Mouse (Mus musculus): Measurements from ENCODE around the gene Raver2. TPM values are rescaled to one million over a fixed set of nuclear protein-coding genes. Genes with fewer than 3 reads are reported as not detected.

Gene Raver2
- polyA plus RNA-seq, 1 experiment from 2014 or later: 12.4 TPM

DNA sequence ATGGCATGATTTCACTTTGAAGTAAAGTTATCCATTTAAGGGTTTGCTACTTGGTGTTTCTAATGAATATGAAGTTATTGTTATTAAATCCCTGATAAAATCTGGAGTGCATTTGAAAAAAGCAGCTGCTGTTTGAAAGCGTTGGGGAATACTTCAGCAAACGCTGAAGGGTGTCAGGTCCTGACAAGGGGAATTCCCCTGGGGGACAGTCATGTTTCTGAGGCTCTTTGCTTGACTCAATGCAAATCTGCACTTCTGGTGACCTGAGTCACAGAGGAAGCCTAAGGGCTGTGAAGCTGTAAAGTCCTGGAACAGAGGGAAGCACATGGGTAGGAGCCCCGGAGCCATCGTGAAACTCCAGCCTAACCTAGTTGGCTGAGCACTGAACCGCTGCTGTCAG, 73.0 kb downstream of the Raver2 start:
- DNase-seq (ENCODE audit: low spot score, missing footprints) (no peak), ATAC-seq (ENCODE audit: low FRiP score) (no peak)
- Histone ChIP-seq H3K27ac (ENCODE audit: low read depth, low read length) (no peak overlapping the region), H3K9ac (ENCODE audit: low read length) (no peak overlapping the region), H3K4me3 (ENCODE audit: low read depth, low read length) (no peak overlapping the region), H3K36me3 (ENCODE audit: control insufficient read depth, insufficient read depth, low read length) (no peaks in the 10 kb centered on the region), H3K4me1 (ENCODE audit: control insufficient read depth, insufficient read depth, low read length) (peaks cover 9% of the 10 kb centered on the region; the same call in 1 of the 2 replicates), H3K9me3 (ENCODE audit: control insufficient read depth, low read length) (no peaks in the 10 kb centered on the region), H3K4me2 (no peak overlapping the region), H3K27me3 (ENCODE audit: control insufficient read depth, insufficient read depth, low read length) (no peaks in the 10 kb centered on the region)
- 94% methylated on average over 5 of the region's 5 CpGs for WGBS

DNA sequence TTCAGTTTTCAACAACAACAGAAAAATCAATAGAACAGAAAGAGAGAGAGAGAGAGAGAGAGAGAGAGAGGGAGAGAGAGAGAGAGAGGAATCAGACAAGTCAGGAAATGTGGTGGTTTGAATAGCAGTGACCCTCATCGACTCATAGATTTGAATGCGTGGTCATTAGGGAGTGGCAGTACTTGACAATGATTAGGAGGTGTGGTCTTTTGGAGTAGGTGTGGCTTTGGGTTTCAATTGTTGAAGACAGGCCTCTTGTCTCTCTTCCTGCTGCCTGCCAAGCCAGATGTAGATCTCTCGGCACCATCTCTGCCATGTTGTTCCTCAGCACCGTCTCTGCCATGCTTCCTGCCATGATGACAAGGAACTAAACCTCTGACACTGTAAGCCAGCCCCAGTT, 75.1 kb downstream of the Raver2 start:
- Histone ChIP-seq H3K4me1 (ENCODE audit: control insufficient read depth, insufficient read depth, low read length) (peaks cover 9% of the 10 kb centered on the region; the same call in 1 of the 2 replicates), H3K9me3 (ENCODE audit: control insufficient read depth, low read length) (no peaks in the 10 kb centered on the region), H3K4me2 (no peak overlapping the region), H3K27me3 (ENCODE audit: control insufficient read depth, insufficient read depth, low read length) (no peaks in the 10 kb centered on the region), H3K4me3 (ENCODE audit: low read depth, low read length) (no peak overlapping the region), H3K27ac (ENCODE audit: low read depth, low read length) (no peak overlapping the region), H3K9ac (ENCODE audit: low read length) (no peak overlapping the region), H3K36me3 (ENCODE audit: control insufficient read depth, insufficient read depth, low read length) (no peaks in the 10 kb centered on the region)
- ATAC-seq (ENCODE audit: low FRiP score) (no peak), DNase-seq (ENCODE audit: low spot score, missing footprints) (no peak)
- WGBS: 85% methylated on average over 4 of the region's 4 CpGs

GRCm38 (mm10) chr4:101144361-101144760, 75.6 kb downstream of the Raver2 start:
- Histone ChIP-seq H3K4me1 (ENCODE audit: control insufficient read depth, insufficient read depth, low read length) (peaks cover 9% of the 10 kb centered on the region; the same call in 1 of the 2 replicates), H3K9ac (ENCODE audit: low read length) (no peak overlapping the region), H3K9me3 (ENCODE audit: control insufficient read depth, low read length) (no peaks in the 10 kb centered on the region), H3K27ac (ENCODE audit: low read depth, low read length) (no peak overlapping the region), H3K36me3 (ENCODE audit: control insufficient read depth, insufficient read depth, low read length) (no peaks in the 10 kb centered on the region), H3K4me2 (no peak overlapping the region), H3K27me3 (ENCODE audit: control insufficient read depth, insufficient read depth, low read length) (no peaks in the 10 kb centered on the region), H3K4me3 (ENCODE audit: low read depth, low read length) (no peak overlapping the region)
- ATAC-seq (ENCODE audit: low FRiP score) (no peak), DNase-seq (ENCODE audit: low spot score, missing footprints) (no peak)
- 51% methylated on average over 4 of the region's 4 CpGs for WGBS

DNA sequence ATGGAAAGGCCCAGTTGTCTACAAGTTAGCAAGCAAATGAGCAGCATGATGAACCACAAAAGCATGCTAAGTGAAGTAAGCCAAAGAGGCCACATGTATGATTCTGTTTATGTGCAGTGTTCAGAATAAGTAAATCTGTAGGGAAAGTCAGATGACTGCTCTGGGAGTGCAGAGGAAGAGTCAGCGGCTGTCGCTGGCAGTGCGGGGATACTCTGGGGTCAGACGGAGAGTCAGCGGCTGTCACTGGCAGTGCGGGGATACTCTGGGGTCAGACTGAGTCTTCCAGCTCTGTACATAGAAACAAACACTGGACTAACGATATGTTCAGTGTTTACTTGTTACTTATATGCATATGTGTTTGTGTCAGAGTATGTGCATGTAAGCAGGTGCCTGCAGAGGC, 76.0 kb downstream of the Raver2 start:
- ATAC-seq (ENCODE audit: low FRiP score) (no peak), DNase-seq (ENCODE audit: low spot score, missing footprints) (peak; percentile 82)
- WGBS: 69% methylated on average over 7 of the region's 7 CpGs

GRCm38 (mm10) chr4:101146047-101146745, 77.4 kb downstream of the Raver2 start:
- Histone ChIP-seq H3K36me3 (ENCODE audit: control insufficient read depth, insufficient read depth, low read length) (no peaks in the 10 kb centered on the region), H3K4me2 (no peak overlapping the region), H3K9ac (ENCODE audit: low read length) (no peak overlapping the region), H3K4me3 (ENCODE audit: low read depth, low read length) (no peak overlapping the region), H3K27me3 (ENCODE audit: control insufficient read depth, insufficient read depth, low read length) (no peaks in the 10 kb centered on the region), H3K9me3 (ENCODE audit: control insufficient read depth, low read length) (no peaks in the 10 kb centered on the region), H3K27ac (ENCODE audit: low read depth, low read length) (no peak overlapping the region), H3K4me1 (ENCODE audit: control insufficient read depth, insufficient read depth, low read length) (peaks cover 9% of the 10 kb centered on the region; the same call in 1 of the 2 replicates)
- DNase-seq (ENCODE audit: low spot score, missing footprints) (peak; percentile 97), ATAC-seq (ENCODE audit: low FRiP score) (peak; percentile 82)
- 25% methylated on average over 9 of the region's 9 CpGs for WGBS

More for the DNA sequence above, 76.0 kb downstream of the Raver2 start:
- Histone ChIP-seq H3K36me3 (ENCODE audit: control insufficient read depth, insufficient read depth, low read length) (no peaks in the 10 kb centered on the region), H3K4me2 (no peak overlapping the region), H3K9ac (ENCODE audit: low read length) (no peak overlapping the region), H3K4me1 (ENCODE audit: control insufficient read depth, insufficient read depth, low read length) (peaks cover 9% of the 10 kb centered on the region; the same call in 1 of the 2 replicates), H3K27ac (ENCODE audit: low read depth, low read length) (no peak overlapping the region), H3K27me3 (ENCODE audit: control insufficient read depth, insufficient read depth, low read length) (no peaks in the 10 kb centered on the region), H3K4me3 (ENCODE audit: low read depth, low read length) (no peak overlapping the region), H3K9me3 (ENCODE audit: control insufficient read depth, low read length) (no peaks in the 10 kb centered on the region)

DNA sequence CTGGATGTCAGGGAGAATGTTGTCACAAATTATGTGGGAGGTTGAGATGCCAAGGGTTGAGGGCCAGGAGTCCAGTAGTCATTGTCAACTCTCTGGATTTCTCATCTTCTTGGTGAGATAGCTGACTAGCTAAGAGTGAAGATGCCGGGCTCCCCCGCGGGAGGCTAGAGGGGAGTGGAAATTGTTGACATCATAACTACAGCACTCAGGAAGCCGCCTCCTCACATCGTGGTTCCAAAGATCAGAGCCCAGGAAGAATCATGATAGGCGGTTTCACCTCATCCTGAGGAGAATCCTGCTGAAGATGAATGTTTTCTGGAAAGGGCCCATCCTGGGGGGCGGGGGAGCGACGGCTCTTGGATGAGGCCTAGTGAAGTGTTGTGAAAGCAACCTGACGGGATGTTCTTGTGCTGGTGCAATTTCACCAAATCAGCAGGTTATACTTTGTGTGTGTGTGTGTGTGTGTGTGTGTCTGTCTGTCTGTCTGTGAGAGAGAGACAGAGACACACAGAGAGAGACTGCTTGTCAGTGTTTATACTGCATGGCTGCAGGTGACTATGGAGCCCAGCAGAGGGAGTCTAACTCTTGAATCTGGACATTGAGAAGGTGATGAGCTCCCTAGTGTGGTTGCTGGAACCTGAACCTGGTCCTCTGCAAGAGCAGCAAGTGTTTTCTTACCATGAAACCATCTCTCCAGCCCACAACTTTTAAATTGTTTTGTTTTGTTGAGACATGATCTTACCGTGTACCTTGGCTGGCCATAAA, 78.3 kb downstream of the Raver2 start:
- no peaks in the 10 kb centered on the region for H3K27me3 ChIP-seq (ENCODE audit: control insufficient read depth, insufficient read depth, low read length)
- peaks cover 9% of the 10 kb centered on the region; the same call in 1 of the 2 replicates for H3K4me1 ChIP-seq (ENCODE audit: control insufficient read depth, insufficient read depth, low read length)
- no peaks in the 10 kb centered on the region for H3K9me3 ChIP-seq (ENCODE audit: control insufficient read depth, low read length)
- no peak overlapping the region for H3K9ac ChIP-seq (ENCODE audit: low read length)
- H3K4me2 ChIP-seq: no peak overlapping the region
- no peak for ATAC-seq (ENCODE audit: low FRiP score)
- DNase-seq (ENCODE audit: low spot score, missing footprints): peak; percentile 72
- H3K4me3 ChIP-seq (ENCODE audit: low read depth, low read length): no peak overlapping the region
- no peak overlapping the region for H3K27ac ChIP-seq (ENCODE audit: low read depth, low read length)
- no peaks in the 10 kb centered on the region for H3K36me3 ChIP-seq (ENCODE audit: control insufficient read depth, insufficient read depth, low read length)
- 92% methylated on average over 11 of the region's 11 CpGs for WGBS

DNA sequence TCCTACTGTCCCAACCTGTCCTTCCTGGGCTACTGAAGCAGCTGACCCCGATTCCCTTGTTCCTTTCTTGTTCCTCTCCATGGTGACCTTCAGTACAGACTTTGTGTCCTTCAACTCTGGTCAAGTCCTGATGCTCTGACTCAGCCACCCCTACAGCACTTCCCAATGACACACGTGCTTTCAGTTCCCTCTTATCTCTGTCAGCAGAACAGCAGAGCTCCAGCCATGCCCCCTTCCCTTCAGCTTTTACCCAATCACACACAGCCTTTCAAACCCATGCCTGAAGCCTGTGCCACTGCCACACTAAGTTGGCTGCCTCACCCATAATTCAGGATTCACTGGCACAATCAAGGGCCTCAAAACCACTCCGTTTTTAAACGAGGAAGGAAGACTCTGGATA, 86.8 kb downstream of the Raver2 start:
- no peak for ATAC-seq (ENCODE audit: low FRiP score)
- 85% methylated on average over 4 of the region's 4 CpGs for WGBS

GRCm38 (mm10) chr4:101157476-101157875, 88.7 kb downstream of the Raver2 start:
- Histone ChIP-seq H3K27ac (ENCODE audit: low read depth, low read length) (no peak overlapping the region), H3K9me3 (ENCODE audit: control insufficient read depth, low read length) (no peaks in the 10 kb centered on the region), H3K36me3 (ENCODE audit: control insufficient read depth, insufficient read depth, low read length) (peaks cover 4% of the 10 kb centered on the region), H3K4me2 (no peak overlapping the region), H3K27me3 (ENCODE audit: control insufficient read depth, insufficient read depth, low read length) (no peaks in the 10 kb centered on the region), H3K4me1 (ENCODE audit: control insufficient read depth, insufficient read depth, low read length) (no peaks in the 10 kb centered on the region), H3K9ac (ENCODE audit: low read length) (no peak overlapping the region), H3K4me3 (ENCODE audit: low read depth, low read length) (no peak overlapping the region)
- no peak for DNase-seq (ENCODE audit: low spot score, missing footprints)
- WGBS: 94% methylated on average over 5 of the region's 5 CpGs
- ATAC-seq (ENCODE audit: low FRiP score): no peak

More for the DNA sequence above, 86.8 kb downstream of the Raver2 start:
- H3K4me3 ChIP-seq (ENCODE audit: low read depth, low read length): no peak overlapping the region
- no peaks in the 10 kb centered on the region for H3K27me3 ChIP-seq (ENCODE audit: control insufficient read depth, insufficient read depth, low read length)
- no peaks in the 10 kb centered on the region for H3K9me3 ChIP-seq (ENCODE audit: control insufficient read depth, low read length)
- no peaks in the 10 kb centered on the region; the same call in 1 of the 2 replicates for H3K4me1 ChIP-seq (ENCODE audit: control insufficient read depth, insufficient read depth, low read length)
- no peak overlapping the region for H3K4me2 ChIP-seq
- no peak for DNase-seq (ENCODE audit: low spot score, missing footprints)
- no peak overlapping the region for H3K9ac ChIP-seq (ENCODE audit: low read length)
- peaks cover 4% of the 10 kb centered on the region for H3K36me3 ChIP-seq (ENCODE audit: control insufficient read depth, insufficient read depth, low read length)
- no peak overlapping the region for H3K27ac ChIP-seq (ENCODE audit: low read depth, low read length)

- Histone ChIP-seq H3K36me3 (ENCODE audit: control insufficient read depth, insufficient read depth, low read length) (peaks cover 4% of the 10 kb centered on the region), H3K4me2 (no peak overlapping the region), H3K9ac (ENCODE audit: low read length) (no peak overlapping the region), H3K4me3 (ENCODE audit: low read depth, low read length) (no peak overlapping the region), H3K27ac (ENCODE audit: low read depth, low read length) (no peak overlapping the region), H3K9me3 (ENCODE audit: control insufficient read depth, low read length) (no peaks in the 10 kb centered on the region), H3K4me1 (ENCODE audit: control insufficient read depth, insufficient read depth, low read length) (no peaks in the 10 kb centered on the region), H3K27me3 (ENCODE audit: control insufficient read depth, insufficient read depth, low read length) (no peaks in the 10 kb centered on the region)
- peak; percentile 35 for DNase-seq (ENCODE audit: low spot score, missing footprints)
- ATAC-seq (ENCODE audit: low FRiP score): no peak
- 93% methylated on average over 6 of the region's 6 CpGs for WGBS
These were observed 89.5 kb downstream of the Raver2 start for GRCm38 (mm10) chr4:101158282-101158681.
